Mouse (Mus musculus) adrenal gland, postnatal 0 days (tissue): Measurements from ENCODE around the gene 4931428F04Rik. TPM values are rescaled to one million over a fixed set of nuclear protein-coding genes. Genes with fewer than 3 reads are reported as not detected.
A peak's percentile ranks its signal among the peaks of the same experiment; 100 is the strongest.

Experiments
- microRNA-seq: library from miRNA; unstranded; fragments of <30 nt; microRNA quantifications from one replicate; pipeline ENCODE4, GENCODE M21; 2016; ENCODE audit warnings: borderline replicate concordance; ENCODE audit not compliant: insufficient number of aligned reads
- polyA plus RNA-seq: library from polyadenylated mRNA; unstranded; fragments of >200 nt; fragmentation: Nextera tagmentation; extraction: Ambion mirVana; gene quantifications from 2 replicates; pipeline ENCODE4 v1.2.1, GENCODE M21; 2015

4931428F04Rik gene
- 4.5 and 7.9 TPM in 2 replicates for polyA plus RNA-seq

GRCm38 (mm10) chr8:105289805-105290460 lies at the start of gene 4931428F04Rik:
Gene 4931428F04Rik (minus strand): TSS chr8:105289864.

GRCm38 (mm10) chr8:105326141-105326672 lies 36.5 kb upstream of the 4931428F04Rik start, which contains the start of the genes Lrrc29 and Tmem208:
Gene Lrrc29 (minus strand): TSS chr8:105326278.
Gene Tmem208 (plus strand): TSS chr8:105326354.

GRCm38 (mm10) chr8:105305211-105306145 lies 15.8 kb upstream of the 4931428F04Rik start, which contains the start of gene Elmo3:
Gene Elmo3 (plus strand): TSS chr8:105305601.

GRCm38 (mm10) chr8:105297511-105298192 lies 8.0 kb upstream of the 4931428F04Rik start, which contains the start of gene E2f4:
Gene E2f4 (plus strand): TSS chr8:105297663.

GRCm38 (mm10) chr8:105295895-105296573 lies 6.4 kb upstream of the 4931428F04Rik start, which contains the start of gene Exoc3l:
Gene Exoc3l (minus strand): TSS chr8:105296101.

GRCm38 (mm10) chr8:105275840-105276239 lies 13.8 kb downstream of the 4931428F04Rik start, which contains the start of gene Nol3:
Gene Nol3 (plus strand): TSS chr8:105276140.

GRCm38 (mm10) chr8:105269461-105269947 lies 20.2 kb downstream of the 4931428F04Rik start, which contains the start of gene Hsf4:
Gene Hsf4 (plus strand): TSS chr8:105269801.

GRCm38 (mm10) chr8:105264024-105264982 lies 25.4 kb downstream of the 4931428F04Rik start, which contains the start of the genes Tradd and Fbxl8:
Gene Tradd (minus strand): TSS chr8:105264609.
Gene Fbxl8 (plus strand): TSS chr8:105264648.

GRCm38 (mm10) chr8:105254966-105255350 lies 34.7 kb downstream of the 4931428F04Rik start, which contains the start of gene B3gnt9:
Gene B3gnt9 (minus strand): TSS chr8:105255153.

Small RNAs within 50 kb of the gene (microRNA-seq; reads per million reads assigned to microRNA genes)
- not detected for gene Gm27320
- gene Mir328, result 268 reads per million, percentile 57 among the genes with 10 or more reads in this experiment

Other genes with a start within 250 kb of the 4931428F04Rik start
- gene Ces3a, start 241.3 kb downstream of the 4931428F04Rik start, polyA plus RNA-seq, result 1.4 and 1.5 TPM in 2 replicates
- not detected in 2 replicates for gene Ces3b, start 206.1 kb downstream of the 4931428F04Rik start, polyA plus RNA-seq
- gene Ces4a, start 158.1 kb downstream of the 4931428F04Rik start, polyA plus RNA-seq, result not detected in 2 replicates
- 46.7 and 52.1 TPM in 2 replicates for gene Cbfb, start 119.2 kb downstream of the 4931428F04Rik start, polyA plus RNA-seq
- 15.0 and 24.6 TPM in 2 replicates for gene D230025D16Rik, start 64.7 kb downstream of the 4931428F04Rik start, polyA plus RNA-seq
- 18.4 and 28.4 TPM in 2 replicates for gene B3gnt9, start 34.7 kb downstream of the 4931428F04Rik start, polyA plus RNA-seq
- gene Tradd, start 25.3 kb downstream of the 4931428F04Rik start, polyA plus RNA-seq, result 26.7 and 34.2 TPM in 2 replicates
- 1.5 and 2.9 TPM in 2 replicates for gene Fbxl8, start 25.2 kb downstream of the 4931428F04Rik start, polyA plus RNA-seq
- 0.16 and 0.23 TPM in 2 replicates for gene Hsf4, start 20.1 kb downstream of the 4931428F04Rik start, polyA plus RNA-seq
- gene Nol3, start 13.7 kb downstream of the 4931428F04Rik start, polyA plus RNA-seq, result 1.3 and 3.5 TPM in 2 replicates
- 6.5 and 16.8 TPM in 2 replicates for gene Exoc3l, start 6.2 kb upstream of the 4931428F04Rik start, polyA plus RNA-seq
- 37.7 and 47.4 TPM in 2 replicates for gene E2f4, start 7.8 kb upstream of the 4931428F04Rik start, polyA plus RNA-seq
- gene Elmo3, start 15.7 kb upstream of the 4931428F04Rik start, polyA plus RNA-seq, result 4.0 and 8.4 TPM in 2 replicates
- 5.5 and 9.6 TPM in 2 replicates for gene Lrrc29, start 36.4 kb upstream of the 4931428F04Rik start, polyA plus RNA-seq
- 154 and 181 TPM in 2 replicates for gene Tmem208, start 36.5 kb upstream of the 4931428F04Rik start, polyA plus RNA-seq
- 1.1 and 1.2 TPM in 2 replicates for gene Fhod1, start 58.1 kb upstream of the 4931428F04Rik start, polyA plus RNA-seq
- gene Slc9a5, start 59.0 kb upstream of the 4931428F04Rik start, polyA plus RNA-seq, result 0.87 and 0.96 TPM in 2 replicates
- gene Plekhg4, start 83.4 kb upstream of the 4931428F04Rik start, polyA plus RNA-seq, result 0.07 and 0.09 TPM in 2 replicates
- gene Kctd19, start 123.6 kb upstream of the 4931428F04Rik start, polyA plus RNA-seq, result 0.09 and 0.12 TPM in 2 replicates
- gene Lrrc36, start 123.7 kb upstream of the 4931428F04Rik start, polyA plus RNA-seq, result 1.5 and 2.0 TPM in 2 replicates
- gene Tppp3, start 181.7 kb upstream of the 4931428F04Rik start, polyA plus RNA-seq, result 223 and 469 TPM in 2 replicates
- 23.7 and 25.9 TPM in 2 replicates for gene Zdhhc1, start 207.0 kb upstream of the 4931428F04Rik start, polyA plus RNA-seq
- gene Hsd11b2, start 228.9 kb upstream of the 4931428F04Rik start, polyA plus RNA-seq, result 2.4 and 3.1 TPM in 2 replicates